Mouse (Mus musculus) testis, adult 2 months (tissue): ENCODE measurements around the gene Cacng7. TPM values are rescaled to one million over a fixed set of nuclear protein-coding genes. Genes with fewer than 3 reads are reported as not detected.
A peak's percentile ranks its signal among the peaks of the same experiment; 100 is the strongest.

Experiments
- H3K27ac ChIP-seq: fragments of 200-500 bp; 2 replicates; pipeline ENCODE4 v1.5.1; 2012; ENCODE audit warnings: low read depth, low read length; ENCODE audit not compliant: control insufficient read depth, insufficient read depth
- H3K27me3 ChIP-seq: fragments of 200-500 bp; 2 replicates; pipeline ENCODE4 v1.6.1; 2012; ENCODE audit warnings: mild to moderate bottlenecking, low read length, moderate library complexity; ENCODE audit not compliant: control insufficient read depth, insufficient read depth
- H3K36me3 ChIP-seq: fragments of 200-500 bp; 2 replicates; pipeline ENCODE4 v1.6.1; 2012; ENCODE audit warnings: mild to moderate bottlenecking, low read length; ENCODE audit not compliant: control insufficient read depth, insufficient read depth
- H3K4me1 ChIP-seq: fragments of 200-500 bp; 2 replicates; pipeline ENCODE4 v1.6.1; 2012; ENCODE audit warnings: low read length; ENCODE audit not compliant: control insufficient read depth, insufficient read depth
- H3K4me3 ChIP-seq: fragments of 200-500 bp; 2 replicates; pipeline ENCODE4 v1.5.1; 2012; ENCODE audit warnings: low read depth, mild to moderate bottlenecking, low read length, moderate library complexity, mixed read lengths; ENCODE audit not compliant: control insufficient read depth
- CTCF ChIP-seq: fragments of 200-500 bp; IDR thresholded peaks from 2 replicates; pipeline ENCODE4 v1.5.1; 2012; ENCODE audit warnings: low read depth, mild to moderate bottlenecking, inconsistent platforms, low read length, moderate library complexity; ENCODE audit not compliant: control insufficient read depth, insufficient read depth, insufficient replicate concordance
- POLR2A ChIP-seq: fragments of 200-500 bp; IDR thresholded peaks from 2 replicates; pipeline ENCODE4 v1.6.1; 2012; ENCODE audit warnings: low read depth, mild to moderate bottlenecking, inconsistent platforms, low read length, moderate library complexity; ENCODE audit not compliant: control insufficient read depth
- polyA plus RNA-seq: library from polyadenylated mRNA; depleted of rRNA; stranded (reverse); fragments of >200 nt; gene quantifications from 2 replicates; pipeline ENCODE4 v1.2.3, GENCODE M21; 2012

The Cacng7 gene
- polyA plus RNA-seq, 1 experiment = 1.9 TPM

- Histone ChIP-seq H3K27me3 (no peaks in the 10 kb centered on the region), H3K4me1 (no peaks in the 10 kb centered on the region), H3K4me3 (no peak overlapping the region), H3K27ac (no peak overlapping the region), H3K36me3 (no peaks in the 10 kb centered on the region)
- TF ChIP-seq POLR2A (no peak), CTCF (no peak)
These were observed 11.9 kb upstream of the Cacng7 start for GRCm38 (mm10) chr7:3320856-3321255.

GRCm38 (mm10) chr7:3323826-3324225 lies 8.9 kb upstream of the Cacng7 start:
- Histone ChIP-seq H3K27ac (no peak overlapping the region), H3K4me3 (no peak overlapping the region), H3K36me3 (no peaks in the 10 kb centered on the region), H3K27me3 (no peaks in the 10 kb centered on the region), H3K4me1 (no peaks in the 10 kb centered on the region)
- no peak for TF ChIP-seq POLR2A
- no peak for TF ChIP-seq CTCF

GRCm38 (mm10) chr7:3327961-3328360 lies 4.8 kb upstream of the Cacng7 start:
- H3K27ac ChIP-seq = no peak overlapping the region
- no peak overlapping the region for H3K4me3 ChIP-seq
- H3K27me3 ChIP-seq = peaks cover 2% of the 10 kb centered on the region; the same call in 1 of the 2 replicates
- no peaks in the 10 kb centered on the region for H3K36me3 ChIP-seq
- TF ChIP-seq CTCF (no peak), POLR2A (no peak)
- peaks cover 24% of the 10 kb centered on the region for H3K4me1 ChIP-seq

GRCm38 (mm10) chr7:3329776-3330546 lies 2.8 kb upstream of the Cacng7 start:
- Histone ChIP-seq H3K27me3 (peaks cover 5% of the 10 kb centered on the region), H3K27ac (no peak overlapping the region), H3K4me1 (peaks cover 32% of the 10 kb centered on the region), H3K36me3 (no peaks in the 10 kb centered on the region), H3K4me3 (no peak overlapping the region)
- TF ChIP-seq POLR2A = no peak
- TF ChIP-seq CTCF = peak; percentile 98

GRCm38 (mm10) chr7:3331171-3331570 lies 1.6 kb upstream of the Cacng7 start:
- H3K27me3 ChIP-seq = peaks cover 5% of the 10 kb centered on the region
- H3K36me3 ChIP-seq = no peaks in the 10 kb centered on the region
- no peak overlapping the region for H3K27ac ChIP-seq
- peaks cover 32% of the 10 kb centered on the region for H3K4me1 ChIP-seq
- no peak overlapping the region for H3K4me3 ChIP-seq
- TF ChIP-seq CTCF (no peak), POLR2A (no peak)

- H3K27ac ChIP-seq = no peak overlapping the region
- no peak for TF ChIP-seq POLR2A
- no peak for TF ChIP-seq CTCF
- peaks cover 36% of the 10 kb centered on the region for H3K4me1 ChIP-seq
- peaks cover 5% of the 10 kb centered on the region for H3K27me3 ChIP-seq
- no peaks in the 10 kb centered on the region for H3K36me3 ChIP-seq
- peak overlapping the region; percentile 39 for H3K4me3 ChIP-seq
These were observed 1.1 kb upstream of the Cacng7 start for GRCm38 (mm10) chr7:3331581-3332223.

GRCm38 (mm10) chr7:3332224-3332615 lies 535 bp upstream of the Cacng7 start:
- Histone ChIP-seq H3K4me3 (peak overlapping the region; percentile 39), H3K27ac (no peak overlapping the region), H3K4me1 (peaks cover 36% of the 10 kb centered on the region), H3K36me3 (no peaks in the 10 kb centered on the region), H3K27me3 (peaks cover 5% of the 10 kb centered on the region)
- TF ChIP-seq CTCF = no peak
- TF ChIP-seq POLR2A = no peak

- Histone ChIP-seq H3K36me3 (no peaks in the 10 kb centered on the region), H3K4me1 (peaks cover 36% of the 10 kb centered on the region), H3K27ac (no peak overlapping the region), H3K4me3 (peak overlapping the region; percentile 64), H3K27me3 (peaks cover 5% of the 10 kb centered on the region)
- TF ChIP-seq CTCF (no peak), POLR2A (no peak)
These were observed 787 bp downstream of the Cacng7 start for GRCm38 (mm10) chr7:3333542-3333941.
